ENCODE assay signal across 17 mouse cellular contexts in genomic region chr5:127883021-127883420, GRCm38 (mm10).
"Had no signal": no experiment of that assay in that cellular context is flagged by ENCODE, and none has a peak within 500 bp of the region (broad histone marks: within the 10 kb centered on the region; RNA-seq: fewer than 3 reads in every experiment).

No protein-coding gene starts in this region.

- H3K9ac ChIP-seq: liver, embryonic 13.5 days; midbrain, embryonic 15.5 days; neural tube, embryonic 12.5 days; neural tube, embryonic 15.5 days; stomach, embryonic 15.5 days had no signal

- DNase-seq: kidney, adult 2 months; kidney, postnatal 25 days; layer of hippocampus, adult 9-11 months; liver, embryonic 13.5 days; lung, adult 2 months; lung, postnatal 14 days; lung, postnatal 4 days; right cerebral cortex, postnatal 25 days; spleen, adult 18-20 months; thymus, postnatal 25 days had no signal

- H3K27me3 ChIP-seq: liver, embryonic 13.5 days; midbrain, embryonic 15.5 days; neural tube, embryonic 12.5 days; neural tube, embryonic 15.5 days; stomach, embryonic 15.5 days had no signal

- H3K4me3 ChIP-seq: layer of hippocampus, adult 2 months; liver, embryonic 13.5 days; midbrain, embryonic 15.5 days; neural tube, embryonic 12.5 days; neural tube, embryonic 15.5 days; stomach, embryonic 15.5 days had no signal

- H3K4me2 ChIP-seq: liver, embryonic 13.5 days; midbrain, embryonic 15.5 days; neural tube, embryonic 12.5 days; neural tube, embryonic 15.5 days; stomach, embryonic 15.5 days had no signal

- H3K9me3 ChIP-seq: midbrain, embryonic 15.5 days; neural tube, embryonic 12.5 days; neural tube, embryonic 15.5 days; stomach, embryonic 15.5 days had no signal

- H3K36me3 ChIP-seq: liver, embryonic 13.5 days; midbrain, embryonic 15.5 days; neural tube, embryonic 12.5 days; neural tube, embryonic 15.5 days; stomach, embryonic 15.5 days had no signal

- H3K4me1 ChIP-seq: liver, embryonic 13.5 days; midbrain, embryonic 15.5 days; neural tube, embryonic 12.5 days; neural tube, embryonic 15.5 days; stomach, embryonic 15.5 days had no signal

- ATAC-seq: intestine, postnatal 0 days; midbrain, embryonic 15.5 days had no signal

- H3K27ac ChIP-seq: kidney, postnatal 0 days; layer of hippocampus, adult 2 months; liver, embryonic 13.5 days; midbrain, embryonic 15.5 days; neural tube, embryonic 12.5 days; neural tube, embryonic 15.5 days; stomach, embryonic 15.5 days had no signal
